Mouse (Mus musculus) C2C12 (cell line): ENCODE results near the gene Gpatch2. TPM values are rescaled to one million over a fixed set of nuclear protein-coding genes. Genes with fewer than 3 reads are reported as not detected.

Source experiments
- H3K27me3 ChIP-seq: one replicate; pipeline ENCODE4 v1.6.1; 2011; ENCODE audit not compliant: control insufficient read depth, insufficient read depth, insufficient read length
- H3K36me3 ChIP-seq: one replicate; pipeline ENCODE4 v1.6.1; 2011; ENCODE audit not compliant: control insufficient read depth, insufficient read depth
- H3K4me3 ChIP-seq: one replicate; pipeline ENCODE4 v1.5.1; 2011; ENCODE audit warnings: mild to moderate bottlenecking, control low read depth; ENCODE audit not compliant: poor library complexity, insufficient read depth, severe bottlenecking
- H3K79me2 ChIP-seq: one replicate; pipeline ENCODE4 v1.6.1; 2011; ENCODE audit not compliant: control insufficient read depth, insufficient read depth
- H3K79me3 ChIP-seq: one replicate; pipeline ENCODE4 v1.6.1; 2011; ENCODE audit warnings: low read depth, control low read depth
- H3ac ChIP-seq: one replicate; pipeline ENCODE3; 2011; ENCODE audit warnings: low read depth; ENCODE audit not compliant: control insufficient read depth, insufficient read length
- CEBPB ChIP-seq: IDR thresholded peaks from one replicate; pipeline ENCODE4 v1.6.1; 2011; ENCODE audit warnings: low read depth, mild to moderate bottlenecking, control low read depth, moderate library complexity
- CTCF ChIP-seq: IDR thresholded peaks from one replicate; pipeline ENCODE4 v1.5.1; 2011; ENCODE audit not compliant: control insufficient read depth, insufficient read depth, insufficient read length
- FOSL1 ChIP-seq: IDR thresholded peaks from one replicate; pipeline ENCODE4 v1.8.0; 2011; ENCODE audit warnings: mild to moderate bottlenecking, low read length; ENCODE audit not compliant: poor library complexity, insufficient read depth, severe bottlenecking
- MAX ChIP-seq: IDR thresholded peaks from one replicate; pipeline ENCODE4 v1.6.1; 2011; ENCODE audit warnings: mild to moderate bottlenecking, control low read depth
- MYOD1 ChIP-seq: IDR thresholded peaks from one replicate; pipeline ENCODE4 v1.6.1; 2011; ENCODE audit warnings: low read depth; ENCODE audit not compliant: control insufficient read depth, insufficient read length
- MYOG ChIP-seq: IDR thresholded peaks from one replicate; pipeline ENCODE4 v1.6.1; 2011; ENCODE audit not compliant: control insufficient read depth, insufficient read length; ENCODE audit errors: extremely low read depth
- USF1 ChIP-seq: IDR thresholded peaks from one replicate; pipeline ENCODE4 v1.6.1; 2011; ENCODE audit warnings: low read depth, mild to moderate bottlenecking, control low read depth, moderate library complexity
- polyA plus RNA-seq: library from polyadenylated mRNA; unstranded; fragments of >200 nt; fragmentation: generic; extraction: Trizol; gene quantifications from one replicate; pipeline ENCODE4 v1.2.1, GENCODE M21; 2012; ENCODE audit warnings: missing spikeins

Gene Gpatch2
- polyA plus RNA-seq, 1 experiment, result 4.6 TPM

DNA sequence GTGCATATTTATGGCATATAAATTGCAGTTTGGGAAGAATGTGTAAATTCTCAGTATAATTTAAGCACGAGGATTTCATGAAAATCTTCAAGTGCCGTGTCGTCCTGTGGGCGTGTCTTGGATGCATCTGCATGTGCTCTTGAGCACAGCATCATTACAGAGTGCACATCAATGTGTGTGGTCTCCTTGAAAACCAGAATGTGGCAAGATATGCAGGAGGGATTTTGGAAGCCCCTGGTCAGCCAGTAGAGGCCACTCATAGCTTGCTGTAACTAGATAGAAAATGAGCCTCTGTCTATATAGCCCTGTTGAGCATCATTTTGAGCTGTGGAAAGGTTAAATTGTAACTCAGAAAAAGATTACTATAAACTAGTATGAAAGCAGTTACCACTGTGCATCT is 83.9 kb downstream of the Gpatch2 start:
- Histone ChIP-seq H3K79me2 (no peaks in the 10 kb centered on the region), H3K27me3 (no peaks in the 10 kb centered on the region), H3K4me3 (no peak overlapping the region), H3ac (no peak overlapping the region), H3K36me3 (no peaks in the 10 kb centered on the region), H3K79me3 (peaks cover 3% of the 10 kb centered on the region)
- no peak for TF ChIP-seq FOSL1
- no peak for TF ChIP-seq MAX
- no peak for TF ChIP-seq MYOD1
- no peak for TF ChIP-seq CEBPB
- no peak for TF ChIP-seq MYOG
- TF ChIP-seq CTCF, result no peak
- no peak for TF ChIP-seq USF1

- Histone ChIP-seq H3K79me2 (no peaks in the 10 kb centered on the region), H3ac (no peak overlapping the region), H3K27me3 (no peaks in the 10 kb centered on the region), H3K79me3 (peaks cover 3% of the 10 kb centered on the region), H3K36me3 (no peaks in the 10 kb centered on the region), H3K4me3 (no peak overlapping the region)
- TF ChIP-seq MAX (no peak), MYOG (no peak), CEBPB (no peak), USF1 (no peak), CTCF (no peak), MYOD1 (no peak), FOSL1 (no peak)
Measured at GRCm38 (mm10) chr1:187300626-187301025, 85.3 kb downstream of the Gpatch2 start.

GRCm38 (mm10) chr1:187303221-187303620 is 87.9 kb downstream of the Gpatch2 start:
- no peak overlapping the region for H3K4me3 ChIP-seq
- H3K27me3 ChIP-seq, result no peaks in the 10 kb centered on the region
- no peak overlapping the region for H3ac ChIP-seq
- peaks cover 3% of the 10 kb centered on the region for H3K79me3 ChIP-seq
- no peaks in the 10 kb centered on the region for H3K36me3 ChIP-seq
- TF ChIP-seq USF1 (no peak), FOSL1 (no peak), MYOG (no peak), MAX (no peak), MYOD1 (no peak), CTCF (no peak), CEBPB (no peak)
- H3K79me2 ChIP-seq, result no peaks in the 10 kb centered on the region

DNA sequence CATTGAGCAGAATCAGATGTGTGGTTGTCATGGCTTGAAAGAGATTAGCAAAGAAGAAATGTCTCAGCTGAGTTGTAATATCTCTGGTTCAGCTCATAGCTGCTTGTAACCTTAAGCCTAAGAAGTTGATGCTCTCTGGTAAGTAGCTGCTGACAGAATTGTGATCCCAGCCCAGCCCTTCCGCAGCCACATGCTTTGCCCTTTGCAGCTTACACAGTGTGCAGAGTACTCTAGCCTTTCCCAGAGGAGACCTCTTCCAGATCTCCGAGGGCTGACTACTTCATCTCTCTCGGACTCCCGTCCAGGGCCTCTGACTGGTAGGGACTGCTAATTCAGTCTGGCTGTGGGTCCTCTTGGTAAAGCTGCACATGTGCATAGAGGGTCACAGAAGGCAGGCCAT is 92.0 kb downstream of the Gpatch2 start:
- TF ChIP-seq CEBPB (no peak), CTCF (no peak), MAX (no peak), USF1 (no peak), FOSL1 (no peak), MYOD1 (no peak), MYOG (no peak)
- Histone ChIP-seq H3K79me2 (no peaks in the 10 kb centered on the region), H3K36me3 (no peaks in the 10 kb centered on the region), H3ac (no peak overlapping the region), H3K79me3 (peaks cover 1% of the 10 kb centered on the region), H3K27me3 (no peaks in the 10 kb centered on the region), H3K4me3 (no peak overlapping the region)

GRCm38 (mm10) chr1:187308523-187308922 is 93.2 kb downstream of the Gpatch2 start:
- no peak overlapping the region for H3K4me3 ChIP-seq
- no peaks in the 10 kb centered on the region for H3K79me3 ChIP-seq
- TF ChIP-seq CEBPB (no peak), FOSL1 (no peak), MYOD1 (no peak), MAX (no peak)
- H3ac ChIP-seq, result no peak overlapping the region
- no peaks in the 10 kb centered on the region for H3K36me3 ChIP-seq
- H3K27me3 ChIP-seq, result no peaks in the 10 kb centered on the region
- H3K79me2 ChIP-seq, result no peaks in the 10 kb centered on the region

GRCm38 (mm10) chr1:187311122-187311521 is 95.8 kb downstream of the Gpatch2 start:
- Histone ChIP-seq H3K79me3 (no peaks in the 10 kb centered on the region), H3K27me3 (no peaks in the 10 kb centered on the region)

More at GRCm38 (mm10) chr1:187311122-187311521, 95.8 kb downstream of the Gpatch2 start:
- no peak overlapping the region for H3K4me3 ChIP-seq
- H3K36me3 ChIP-seq, result no peaks in the 10 kb centered on the region
- H3K79me2 ChIP-seq, result no peaks in the 10 kb centered on the region
- H3ac ChIP-seq, result no peak overlapping the region
- TF ChIP-seq CTCF, result no peak
- no peak for TF ChIP-seq MYOD1
- no peak for TF ChIP-seq CEBPB
- no peak for TF ChIP-seq USF1
- no peak for TF ChIP-seq MYOG
- TF ChIP-seq FOSL1, result no peak
- TF ChIP-seq MAX, result no peak
